Mouse (Mus musculus): ENCODE measurements around the gene Nsg2.
A peak's percentile ranks its signal among the peaks of the same experiment; 100 is the strongest.

Nsg2 gene

DNA sequence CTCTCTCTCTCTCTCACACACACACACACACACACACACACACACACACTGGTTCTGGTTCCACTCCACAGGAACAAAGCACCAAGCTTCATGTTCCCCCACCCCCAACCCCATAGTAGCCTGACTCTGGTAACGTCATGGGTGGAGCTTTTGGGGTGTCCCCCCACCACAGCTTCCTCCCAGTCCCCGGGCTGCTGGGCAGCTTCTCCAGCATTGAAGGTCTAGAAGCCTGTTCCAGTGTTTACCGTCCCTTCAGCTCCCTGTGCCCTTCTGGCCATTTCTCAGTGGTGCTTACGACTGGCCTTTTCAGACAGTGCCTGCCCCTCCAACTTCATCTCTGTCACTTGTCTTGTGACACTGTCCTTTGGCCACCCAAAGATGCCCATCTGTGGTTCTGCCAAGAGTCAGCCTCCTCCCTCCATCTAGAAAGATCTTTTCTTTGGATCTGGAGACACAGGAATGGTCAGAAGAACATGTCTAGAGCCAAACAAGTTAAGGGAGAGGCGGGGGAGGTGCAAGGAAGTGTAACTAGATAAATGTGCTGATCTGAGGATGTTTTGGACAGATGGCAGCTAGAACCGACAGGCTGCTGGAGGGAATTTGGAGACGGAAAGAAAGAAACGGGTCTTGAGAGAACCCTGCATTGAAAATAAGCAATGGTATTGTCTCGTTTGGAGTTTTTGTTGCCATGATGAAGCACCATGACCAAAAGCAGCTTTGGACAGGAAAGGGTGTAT lies 11.8 kb downstream of the Nsg2 start:
- DNase-seq (ENCODE audit: low read depth, low spot score) = no peak

- DNase-seq (ENCODE audit: low read depth, low spot score) = no peak
Measured at GRCm38 (mm10) chr11:32013014-32013427, 12.8 kb downstream of the Nsg2 start.

DNA sequence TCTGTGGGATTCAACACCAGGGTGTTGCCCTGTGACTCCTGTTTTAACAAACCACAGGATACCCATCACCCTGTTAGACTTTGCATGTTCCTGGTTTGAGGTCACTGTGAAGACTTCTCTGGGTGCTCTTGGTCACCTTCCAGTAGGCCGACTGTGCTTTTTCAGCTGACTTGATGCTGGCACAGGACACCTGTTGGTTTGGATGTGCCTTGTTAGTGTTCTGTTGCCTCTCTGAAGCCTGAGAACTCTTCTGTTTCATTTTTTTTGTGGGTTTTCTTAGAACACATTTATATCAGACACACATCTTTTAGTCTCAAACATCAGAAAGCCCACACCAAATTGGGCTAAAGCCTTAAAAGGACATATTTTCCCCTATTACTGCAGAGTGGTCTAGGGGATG lies 13.3 kb downstream of the Nsg2 start:
- no peak for DNase-seq (ENCODE audit: low read depth, low spot score)

DNA sequence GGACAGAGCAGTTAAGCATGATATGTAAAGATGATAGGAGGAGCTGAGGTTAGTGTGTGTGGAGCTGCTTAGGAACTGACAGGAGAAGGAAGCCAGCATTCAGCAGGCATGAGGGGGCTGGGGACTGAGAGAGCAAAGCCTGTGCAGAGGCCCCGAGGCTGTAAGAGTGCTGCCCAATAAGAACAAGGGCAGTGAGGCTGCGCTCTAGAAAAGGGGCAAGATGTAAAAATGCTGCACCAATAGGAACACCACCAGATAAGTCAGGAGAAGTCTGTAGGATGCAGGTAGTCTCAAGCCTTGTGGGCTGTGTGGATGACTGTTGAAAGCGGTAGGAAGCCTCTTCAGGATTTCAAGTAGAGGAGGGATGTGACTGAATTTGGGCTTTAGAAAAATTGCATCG lies 17.9 kb downstream of the Nsg2 start:
- peak; percentile 51 for DNase-seq (ENCODE audit: low read depth, low spot score)

GRCm38 (mm10) chr11:32020031-32020965 lies 20.0 kb downstream of the Nsg2 start:
- peak; percentile 71 for DNase-seq (ENCODE audit: low read depth, low spot score)

DNA sequence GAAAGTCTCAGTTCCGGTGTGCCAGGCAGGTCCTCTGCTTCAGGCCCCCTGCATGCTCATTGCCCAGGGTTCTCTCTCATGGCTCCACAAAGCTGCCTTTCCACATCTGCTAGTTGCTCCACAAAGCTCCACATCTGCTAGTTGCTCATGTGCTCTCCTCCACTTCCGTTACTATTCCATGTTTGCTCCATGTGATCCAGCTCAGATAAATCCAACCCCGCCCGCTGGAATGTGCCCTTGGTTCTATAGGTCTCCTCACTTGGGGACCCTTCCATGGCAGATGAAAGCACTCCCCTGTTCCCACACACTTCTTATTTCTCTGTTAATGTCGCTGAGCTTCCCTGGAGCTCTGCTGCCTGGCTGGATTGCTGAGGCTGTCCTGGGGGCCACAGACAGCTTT lies 26.4 kb downstream of the Nsg2 start:
- DNase-seq (ENCODE audit: low read depth, low spot score) = no peak

- DNase-seq (ENCODE audit: low read depth, low spot score) = no peak
Measured at GRCm38 (mm10) chr11:32027474-32028342, 27.4 kb downstream of the Nsg2 start.

DNA sequence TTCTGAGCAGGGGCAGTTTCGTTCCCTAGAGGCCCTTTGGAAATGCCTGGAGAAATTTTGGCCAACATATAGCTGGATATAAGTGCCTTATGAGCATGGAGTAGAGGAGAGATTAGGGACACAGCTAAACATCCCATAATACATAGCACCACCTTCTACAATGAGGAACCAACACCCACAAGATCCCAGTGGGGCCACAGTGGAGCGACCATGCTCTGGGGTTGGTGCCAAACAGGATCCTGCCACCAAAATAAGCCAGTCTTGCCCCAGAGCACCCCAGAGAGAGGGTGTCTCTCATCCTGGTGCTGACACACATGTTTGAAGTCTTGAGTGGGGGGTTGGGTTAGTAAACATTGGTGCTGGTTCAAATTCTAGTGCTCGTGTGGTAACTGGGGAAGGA lies 28.3 kb downstream of the Nsg2 start:
- DNase-seq (ENCODE audit: low read depth, low spot score) = no peak

GRCm38 (mm10) chr11:32029356-32029755 lies 29.1 kb downstream of the Nsg2 start:
- no peak for DNase-seq (ENCODE audit: low read depth, low spot score)

DNA sequence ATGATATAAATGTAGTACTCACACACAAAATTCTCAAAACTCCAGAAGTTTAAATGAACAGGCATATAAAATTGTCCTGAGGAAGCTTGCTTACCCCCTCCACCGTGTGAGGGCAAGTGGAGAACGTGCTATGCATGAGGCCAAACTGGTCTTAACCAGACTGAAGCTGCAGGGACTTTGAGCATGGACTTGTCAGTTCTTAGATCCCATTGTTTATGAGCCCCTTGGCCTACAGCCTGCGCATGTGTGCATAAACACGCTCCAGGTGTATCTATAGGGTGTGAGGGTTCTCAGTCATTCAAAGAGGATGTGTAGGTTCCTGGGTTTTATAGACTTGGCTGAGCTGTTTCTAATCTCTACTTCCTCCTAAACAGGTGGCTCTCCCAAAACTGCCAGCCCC lies 31.1 kb downstream of the Nsg2 start:
- DNase-seq (ENCODE audit: low read depth, low spot score) = peak; percentile 51

DNA sequence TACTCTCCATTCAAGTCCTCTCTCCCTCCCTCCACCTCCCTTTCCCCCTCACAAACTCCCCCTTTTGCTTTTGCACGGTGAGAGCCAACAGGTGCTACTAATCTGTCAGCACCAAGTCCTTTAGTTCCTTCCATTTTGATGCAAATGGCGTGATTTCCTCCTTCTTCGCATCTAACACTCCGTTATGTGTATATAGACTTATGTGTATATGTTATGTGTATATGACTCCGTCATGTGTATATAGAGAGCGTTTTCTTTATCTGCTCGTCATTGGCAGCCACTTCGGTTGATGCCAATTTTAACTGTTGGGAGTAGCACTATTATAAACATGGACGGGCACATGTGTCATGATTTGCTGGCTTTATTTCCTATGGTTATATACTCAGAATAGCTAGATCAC lies 31.8 kb downstream of the Nsg2 start:
- DNase-seq (ENCODE audit: low read depth, low spot score) = no peak

DNA sequence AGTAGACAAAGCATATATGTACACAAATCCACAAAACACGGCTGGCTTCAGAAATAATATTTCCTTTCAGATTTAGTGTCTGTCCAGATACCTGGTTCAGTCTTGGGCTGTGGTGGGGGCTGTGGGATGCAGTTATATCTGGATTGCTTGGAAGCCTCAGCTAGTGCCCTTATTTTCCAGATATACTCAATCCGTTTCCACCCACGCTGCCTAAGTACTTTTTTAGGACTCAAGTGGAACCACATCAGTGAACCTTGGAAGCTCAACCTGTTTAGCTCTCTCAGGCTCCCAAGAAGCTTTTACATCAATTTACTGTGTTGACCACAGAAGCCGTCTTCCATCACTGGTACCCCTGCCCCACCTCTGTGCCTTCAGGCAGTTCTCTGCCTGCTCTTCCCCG lies 35.6 kb downstream of the Nsg2 start:
- DNase-seq (ENCODE audit: low read depth, low spot score) = no peak

DNA sequence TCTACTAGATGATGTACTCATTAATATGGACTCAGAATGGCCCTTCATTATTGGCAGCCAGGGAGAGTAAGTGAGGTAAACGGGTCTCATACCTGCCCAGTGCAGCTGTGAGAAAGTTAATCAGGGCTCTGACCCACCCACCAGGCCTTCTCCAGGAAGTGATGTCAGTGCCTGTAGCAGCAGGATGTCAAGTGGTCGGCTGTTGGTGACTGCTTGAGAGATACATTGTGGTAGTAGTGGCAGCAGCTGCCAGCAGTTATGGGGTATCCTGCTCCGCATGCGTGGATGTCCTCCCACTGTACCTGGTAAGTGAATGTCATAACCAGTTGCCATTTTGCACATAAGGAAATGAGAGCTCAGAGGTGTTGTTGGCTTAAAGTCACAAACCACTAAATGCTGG lies 39.4 kb downstream of the Nsg2 start:
- no peak for DNase-seq (ENCODE audit: low read depth, low spot score)

- DNase-seq (ENCODE audit: low read depth, low spot score) = no peak
Measured at GRCm38 (mm10) chr11:32057389-32057788, 57.1 kb downstream of the Nsg2 start.

DNA sequence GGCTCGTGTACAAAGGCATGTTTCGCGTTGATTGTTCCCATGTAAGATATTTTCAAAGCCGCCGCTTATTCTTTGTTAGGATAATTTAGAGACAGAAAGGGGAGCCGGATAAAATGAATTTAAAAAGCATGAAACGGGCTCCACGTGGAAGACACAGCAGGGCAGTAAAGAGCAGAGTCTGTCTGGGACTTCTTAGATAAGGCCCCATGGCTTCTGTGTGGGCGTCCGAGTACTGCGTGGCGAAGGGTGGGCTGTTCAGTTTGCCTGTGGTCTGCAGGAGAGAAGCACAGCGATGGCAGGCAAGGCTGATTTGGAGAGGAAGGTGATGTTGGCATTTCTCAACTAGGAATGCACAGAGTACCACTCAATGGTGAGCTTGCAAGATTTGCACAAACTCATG lies 57.6 kb downstream of the Nsg2 start:
- DNase-seq (ENCODE audit: low read depth, low spot score) = no peak

- DNase-seq (ENCODE audit: low read depth, low spot score) = no peak
Measured at GRCm38 (mm10) chr11:32061020-32061419, 60.8 kb downstream of the Nsg2 start.

DNA sequence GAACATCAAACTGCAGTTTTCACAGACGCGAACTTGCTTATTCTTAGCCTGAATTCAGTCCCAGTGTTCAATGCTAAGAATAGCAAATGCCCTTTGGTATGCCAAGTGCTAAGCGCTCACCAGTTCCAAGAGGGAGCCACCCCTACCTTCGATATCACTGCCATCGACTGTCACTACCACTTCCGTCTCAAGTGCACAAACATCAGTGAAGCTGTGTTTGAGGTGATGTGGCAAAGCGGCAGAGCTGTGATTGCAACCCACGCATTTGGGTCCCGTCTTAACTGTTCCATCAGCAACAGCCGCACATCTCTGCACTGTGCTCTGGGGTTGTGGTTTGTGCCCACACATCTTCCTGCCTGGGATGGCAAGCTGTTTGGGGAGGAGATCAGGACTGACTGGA lies 61.6 kb downstream of the Nsg2 start:
- no peak for DNase-seq (ENCODE audit: low read depth, low spot score)

DNA sequence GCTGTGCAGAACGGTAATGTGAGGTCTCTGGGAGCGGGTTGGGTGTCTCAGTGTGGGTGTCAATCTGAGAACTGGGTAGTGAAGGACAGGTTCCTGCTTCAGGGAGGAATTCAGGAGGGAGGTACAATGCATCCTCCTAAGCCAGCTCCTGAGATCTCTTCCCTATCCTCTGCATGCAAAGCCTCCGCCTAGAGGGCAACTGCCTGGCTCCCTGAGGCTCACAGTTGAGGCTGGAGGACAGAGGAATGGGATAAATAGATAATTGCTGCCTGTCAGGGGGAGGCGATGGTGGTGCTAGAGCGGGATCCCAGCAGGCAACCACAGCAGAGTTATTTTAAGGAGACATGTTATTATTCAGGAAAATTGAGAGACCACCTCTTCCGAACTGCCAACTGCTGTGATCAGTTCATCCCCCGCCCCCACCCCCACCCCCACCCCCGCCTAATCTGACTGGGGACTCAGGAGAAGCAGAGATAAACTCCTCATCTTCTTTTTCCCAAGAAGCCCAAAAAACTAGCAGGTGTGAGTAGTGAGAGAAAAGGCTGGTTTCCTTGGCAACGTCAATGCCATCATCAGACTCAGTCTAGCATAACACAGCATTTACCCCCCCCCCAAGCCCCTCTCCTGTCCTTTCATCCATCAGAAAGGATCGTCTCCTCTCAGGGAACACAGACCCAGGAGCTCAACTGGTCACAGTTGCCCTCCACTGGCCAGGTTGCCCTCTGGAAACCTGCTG lies 63.7 kb downstream of the Nsg2 start:
- no peak for DNase-seq (ENCODE audit: low read depth, low spot score)

- DNase-seq (ENCODE audit: low read depth, low spot score) = no peak
Measured at GRCm38 (mm10) chr11:32064511-32064862, 64.2 kb downstream of the Nsg2 start.

GRCm38 (mm10) chr11:32068736-32069490 lies 68.7 kb downstream of the Nsg2 start:
- DNase-seq (ENCODE audit: low read depth, low spot score) = no peak

DNA sequence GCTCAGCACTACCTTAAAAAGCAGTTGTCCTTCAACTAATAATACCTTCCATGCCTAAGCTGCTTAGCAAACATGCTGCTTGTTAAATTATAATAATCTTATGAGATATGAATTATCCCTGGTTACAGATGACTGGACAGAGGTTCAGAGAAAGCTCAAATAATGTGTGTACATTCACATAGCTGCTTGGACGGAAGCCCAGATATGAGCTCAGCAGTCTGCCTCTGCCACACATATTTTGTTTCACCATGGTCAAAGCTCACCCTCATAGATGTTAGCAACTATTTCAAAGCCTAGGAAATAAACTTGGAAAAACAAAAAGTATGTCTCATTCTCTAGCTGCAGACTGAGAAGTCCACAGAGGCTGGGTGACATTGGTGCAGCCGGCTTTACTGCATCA lies 74.9 kb downstream of the Nsg2 start:
- no peak for DNase-seq (ENCODE audit: low read depth, low spot score)

Data from ZHBTc4 (cell line).